Mouse (Mus musculus): ENCODE data around the gene Tm4sf20.

Tm4sf20 gene

GRCm38 (mm10) chr1:82768269-82768668 is at the start of gene Tm4sf20:
TSS of gene Tm4sf20 (minus strand) at chr1:82768461.
- in situ Hi-C loops (cut with MboI, MseI) = no loop called here

- in situ Hi-C loops (cut with MboI, MseI) = no loop called here
These were observed 47.9 kb upstream of the Tm4sf20 start for GRCm38 (mm10) chr1:82815941-82816716.

- in situ Hi-C loops (cut with MboI, MseI) = loop anchor here in 1 of 2 experiments (5.0 kb wide), 1 partner anchor 71 kb away; no protein-coding TSS in a partner anchor
These were observed 43.5 kb upstream of the Tm4sf20 start for GRCm38 (mm10) chr1:82811766-82812165.

GRCm38 (mm10) chr1:82808564-82808963 is 40.3 kb upstream of the Tm4sf20 start:
- in situ Hi-C loops (cut with MboI, MseI) = no loop called here

GRCm38 (mm10) chr1:82807206-82807605 is 38.9 kb upstream of the Tm4sf20 start:
- in situ Hi-C loops (cut with MboI, MseI) = no loop called here

GRCm38 (mm10) chr1:82806391-82806790 is 38.1 kb upstream of the Tm4sf20 start:
- in situ Hi-C loops (cut with MboI, MseI) = no loop called here

GRCm38 (mm10) chr1:82804059-82804458 is 35.8 kb upstream of the Tm4sf20 start:
- in situ Hi-C loops (cut with MboI, MseI) = no loop called here

- in situ Hi-C loops (cut with MboI, MseI) = no loop called here
These were observed 35.3 kb upstream of the Tm4sf20 start for GRCm38 (mm10) chr1:82803608-82804007.

- in situ Hi-C loops (cut with MboI, MseI) = no loop called here
These were observed 33.0 kb upstream of the Tm4sf20 start for GRCm38 (mm10) chr1:82801105-82801783.

- in situ Hi-C loops (cut with MboI, MseI) = loop anchor here in 1 of 2 experiments (25.0 kb wide), 1 partner anchor 913 kb away; no protein-coding TSS in a partner anchor
These were observed 30.7 kb upstream of the Tm4sf20 start for GRCm38 (mm10) chr1:82798922-82799321.

- in situ Hi-C loops (cut with MboI, MseI) = loop anchor here in 1 of 2 experiments (25.0 kb wide), 1 partner anchor 914 kb away; no protein-coding TSS in a partner anchor
These were observed 30.0 kb upstream of the Tm4sf20 start for GRCm38 (mm10) chr1:82798304-82798703.

- in situ Hi-C loops (cut with MboI, MseI) = loop anchor here in 1 of 2 experiments (25.0 kb wide), 1 partner anchor 915 kb away; no protein-coding TSS in a partner anchor
These were observed 28.8 kb upstream of the Tm4sf20 start for GRCm38 (mm10) chr1:82797088-82797487.

GRCm38 (mm10) chr1:82795702-82796443 is 27.6 kb upstream of the Tm4sf20 start:
- in situ Hi-C loops (cut with MboI, MseI) = loop anchor here in 1 of 2 experiments (25.0 kb wide), 1 partner anchor 916 kb away; no protein-coding TSS in a partner anchor

- in situ Hi-C loops (cut with MboI, MseI) = loop anchor here in 1 of 2 experiments (25.0 kb wide), 1 partner anchor 917 kb away; no protein-coding TSS in a partner anchor
These were observed 26.9 kb upstream of the Tm4sf20 start for GRCm38 (mm10) chr1:82795211-82795610.

- in situ Hi-C loops (cut with MboI, MseI) = loop anchor here in 1 of 2 experiments (5.0 to 25.0 kb wide), 2 partner anchors 43 to 918 kb away; partner anchors contain the start of gene Agfg1
These were observed 25.7 kb upstream of the Tm4sf20 start for GRCm38 (mm10) chr1:82793986-82794385.

- in situ Hi-C loops (cut with MboI, MseI) = loop anchor here in 1 of 2 experiments (5.0 to 25.0 kb wide), 2 partner anchors 44 to 919 kb away; partner anchors contain the start of gene Agfg1
These were observed 24.8 kb upstream of the Tm4sf20 start for GRCm38 (mm10) chr1:82793110-82793509.

- in situ Hi-C loops (cut with MboI, MseI) = loop anchor here in 1 of 2 experiments (5.0 to 25.0 kb wide), 2 partner anchors 45 to 920 kb away; partner anchors contain the start of gene Agfg1
These were observed 24.0 kb upstream of the Tm4sf20 start for GRCm38 (mm10) chr1:82792238-82792637.

GRCm38 (mm10) chr1:82791105-82791504 is 22.8 kb upstream of the Tm4sf20 start:
- in situ Hi-C loops (cut with MboI, MseI) = loop anchor here in 1 of 2 experiments (5.0 to 25.0 kb wide), 2 partner anchors 46 to 921 kb away; partner anchors contain the start of gene Agfg1

- in situ Hi-C loops (cut with MboI, MseI) = loop anchor here (5.0 to 25.0 kb wide), 3 partner anchors 199 to 924 kb away; partner anchors contain the start of gene Krtap28-13 (in 1 of the 2)
These were observed 19.8 kb upstream of the Tm4sf20 start for GRCm38 (mm10) chr1:82788070-82788469.

- in situ Hi-C loops (cut with MboI, MseI) = loop anchor here (5.0 to 25.0 kb wide), 3 partner anchors 200 to 925 kb away; partner anchors contain the start of gene Krtap28-13 (in 1 of the 2)
These were observed 19.2 kb upstream of the Tm4sf20 start for GRCm38 (mm10) chr1:82787414-82787813.

GRCm38 (mm10) chr1:82785546-82785945 is 17.3 kb upstream of the Tm4sf20 start:
- in situ Hi-C loops (cut with MboI, MseI) = loop anchor here (5.0 to 25.0 kb wide), 3 partner anchors 202 to 927 kb away; partner anchors contain the start of gene Krtap28-13 (in 1 of the 2)

All from T-helper 17 cell (primary cell).